Mouse (Mus musculus): ENCODE data around the gene Gm17657. TPM values are rescaled to one million over a fixed set of nuclear protein-coding genes. Genes with fewer than 3 reads are reported as not detected.
A peak's percentile ranks its signal among the peaks of the same experiment; 100 is the strongest.

Gm17657 gene
- polyA plus RNA-seq, 1 experiment from 2014 or later, result not detected

- H3K4me1 ChIP-seq, result peaks cover 32% of the 10 kb centered on the region
- ATAC-seq (replicated peaks; ENCODE audit: low FRiP score), result no peak; the same call in none of the 2 replicates
- under 1% methylated on average over 78 of the region's 99 CpGs for WGBS
Observed at GRCm38 (mm10) chr17:29490713-29491581, 58.5 kb downstream of the Gm17657 start, which contains the start of gene Pim1. Gene Pim1 (plus strand): TSS chr17:29490753.

GRCm38 (mm10) chr17:29489971-29490712 is 59.3 kb downstream of the Gm17657 start:
- WGBS, result under 1% methylated on average over 54 of the region's 68 CpGs
- H3K4me1 ChIP-seq, result peaks cover 32% of the 10 kb centered on the region

More at GRCm38 (mm10) chr17:29490713-29491581, 58.5 kb downstream of the Gm17657 start, which contains the start of gene Pim1:
- no peaks in the 10 kb centered on the region for H3K9me3 ChIP-seq (replicated peaks)
- no peaks in the 10 kb centered on the region for H3K27me3 ChIP-seq
- H3K4me2 ChIP-seq, result peak within 1 kb of the TSS; percentile 91
- peak within 1 kb of the TSS; percentile 70 for H3K4me3 ChIP-seq (replicated peaks)
- peak within 1 kb of the TSS; percentile 80 for H3K9ac ChIP-seq
- peaks cover 16% of the 10 kb centered on the region for H3K36me3 ChIP-seq
- H3K27ac ChIP-seq, result peak within 1 kb of the TSS; percentile 94

GRCm38 (mm10) chr17:29488978-29489970 is 60.2 kb downstream of the Gm17657 start:
- peak overlapping the region; percentile 70 for H3K4me3 ChIP-seq (replicated peaks)
- H3K27me3 ChIP-seq, result no peaks in the 10 kb centered on the region
- 6% methylated on average over 30 of the region's 30 CpGs for WGBS
- peak overlapping the region; percentile 94 for H3K27ac ChIP-seq
- no peaks in the 10 kb centered on the region for H3K9me3 ChIP-seq (replicated peaks)
- H3K4me2 ChIP-seq, result peak overlapping the region; percentile 91
- peaks cover 8% of the 10 kb centered on the region; the same call in 1 of the 2 replicates for H3K36me3 ChIP-seq
- peaks cover 26% of the 10 kb centered on the region for H3K4me1 ChIP-seq
- peak overlapping the region; percentile 64 for H3K9ac ChIP-seq
- ATAC-seq (replicated peaks; ENCODE audit: low FRiP score), result 0 out of 2 replicates have a peak, but pooled peaks have one; percentile 1

More at GRCm38 (mm10) chr17:29489971-29490712, 59.3 kb downstream of the Gm17657 start:
- H3K27me3 ChIP-seq, result no peaks in the 10 kb centered on the region
- H3K9ac ChIP-seq, result peak overlapping the region; percentile 64
- peak overlapping the region; percentile 91 for H3K4me2 ChIP-seq
- ATAC-seq (replicated peaks; ENCODE audit: low FRiP score), result peak; percentile 94
- H3K27ac ChIP-seq, result peak overlapping the region; percentile 94
- H3K4me3 ChIP-seq (replicated peaks), result peak overlapping the region; percentile 70
- H3K9me3 ChIP-seq (replicated peaks), result no peaks in the 10 kb centered on the region
- peaks cover 14% of the 10 kb centered on the region for H3K36me3 ChIP-seq

GRCm38 (mm10) chr17:29488257-29488977 is 61.0 kb downstream of the Gm17657 start:
- Histone ChIP-seq H3K27ac (0 out of 2 replicates have a peak overlapping the region, but pooled peaks have one; percentile 94), H3K27me3 (no peaks in the 10 kb centered on the region), H3K4me2 (peak overlapping the region; percentile 91; the same call in 1 of the 2 replicates), H3K9ac (no peak overlapping the region), H3K9me3 (replicated peaks) (no peaks in the 10 kb centered on the region), H3K4me1 (peaks cover 21% of the 10 kb centered on the region), H3K4me3 (replicated peaks) (no peak overlapping the region), H3K36me3 (no peaks in the 10 kb centered on the region)
- ATAC-seq (replicated peaks; ENCODE audit: low FRiP score), result no peak
- WGBS, result 88% methylated on average over 8 of the region's 8 CpGs

- ATAC-seq (replicated peaks; ENCODE audit: low FRiP score), result no peak
- Histone ChIP-seq H3K36me3 (no peaks in the 10 kb centered on the region), H3K27me3 (no peaks in the 10 kb centered on the region), H3K4me2 (no peak overlapping the region), H3K4me1 (peaks cover 16% of the 10 kb centered on the region), H3K9me3 (replicated peaks) (no peaks in the 10 kb centered on the region; the same call in 1 of the 2 replicates), H3K9ac (no peak overlapping the region), H3K4me3 (replicated peaks) (no peak overlapping the region), H3K27ac (no peak overlapping the region)
- 71% methylated on average over 3 of the region's 3 CpGs for WGBS
Observed at GRCm38 (mm10) chr17:29485336-29486233, 63.9 kb downstream of the Gm17657 start.

- ATAC-seq (replicated peaks; ENCODE audit: low FRiP score), result no peak
- Histone ChIP-seq H3K4me3 (replicated peaks) (no peak overlapping the region), H3K9ac (no peak overlapping the region), H3K9me3 (replicated peaks) (no peaks in the 10 kb centered on the region; the same call in 1 of the 2 replicates), H3K36me3 (no peaks in the 10 kb centered on the region), H3K27me3 (no peaks in the 10 kb centered on the region), H3K4me1 (peaks cover 11% of the 10 kb centered on the region; the same call in 1 of the 2 replicates), H3K4me2 (no peak overlapping the region), H3K27ac (no peak overlapping the region)
- WGBS, result 91% methylated on average over 2 of the region's 2 CpGs
Observed at GRCm38 (mm10) chr17:29484431-29484830, 65.0 kb downstream of the Gm17657 start.

GRCm38 (mm10) chr17:29483282-29483681 is 66.2 kb downstream of the Gm17657 start:
- H3K27me3 ChIP-seq, result no peaks in the 10 kb centered on the region
- no peak overlapping the region for H3K4me2 ChIP-seq
- no peaks in the 10 kb centered on the region; the same call in 1 of the 2 replicates for H3K9me3 ChIP-seq (replicated peaks)
- H3K4me1 ChIP-seq, result no peaks in the 10 kb centered on the region
- H3K9ac ChIP-seq, result no peak overlapping the region
- WGBS, result 98% methylated on average over 2 of the region's 2 CpGs
- ATAC-seq (replicated peaks; ENCODE audit: low FRiP score), result no peak
- H3K4me3 ChIP-seq (replicated peaks), result no peak overlapping the region
- no peaks in the 10 kb centered on the region for H3K36me3 ChIP-seq
- H3K27ac ChIP-seq, result no peak overlapping the region

GRCm38 (mm10) chr17:29482632-29483031 is 66.8 kb downstream of the Gm17657 start:
- H3K9me3 ChIP-seq (replicated peaks), result no peaks in the 10 kb centered on the region; the same call in 1 of the 2 replicates
- no peaks in the 10 kb centered on the region for H3K27me3 ChIP-seq
- no peak overlapping the region for H3K9ac ChIP-seq
- WGBS, result 95% methylated on average over 7 of the region's 7 CpGs
- H3K36me3 ChIP-seq, result no peaks in the 10 kb centered on the region
- no peak overlapping the region for H3K27ac ChIP-seq
- no peak overlapping the region for H3K4me2 ChIP-seq
- H3K4me3 ChIP-seq (replicated peaks), result no peak overlapping the region
- H3K4me1 ChIP-seq, result no peaks in the 10 kb centered on the region
- no peak for ATAC-seq (replicated peaks; ENCODE audit: low FRiP score)

GRCm38 (mm10) chr17:29480256-29480655 is 69.2 kb downstream of the Gm17657 start:
- H3K4me1 ChIP-seq, result no peaks in the 10 kb centered on the region
- no peak for ATAC-seq (replicated peaks; ENCODE audit: low FRiP score)
- H3K36me3 ChIP-seq, result no peaks in the 10 kb centered on the region
- H3K9me3 ChIP-seq (replicated peaks), result no peaks in the 10 kb centered on the region; the same call in 1 of the 2 replicates
- H3K4me2 ChIP-seq, result no peak overlapping the region
- H3K9ac ChIP-seq, result no peak overlapping the region
- no peak overlapping the region for H3K4me3 ChIP-seq (replicated peaks)
- H3K27ac ChIP-seq, result no peak overlapping the region
- H3K27me3 ChIP-seq, result no peaks in the 10 kb centered on the region
- 84% methylated on average over 2 of the region's 2 CpGs for WGBS

- no peak overlapping the region for H3K27ac ChIP-seq
- H3K9ac ChIP-seq, result no peak overlapping the region
- H3K36me3 ChIP-seq, result no peaks in the 10 kb centered on the region
- no peaks in the 10 kb centered on the region for H3K27me3 ChIP-seq
- H3K4me1 ChIP-seq, result no peaks in the 10 kb centered on the region
- H3K9me3 ChIP-seq (replicated peaks), result no peaks in the 10 kb centered on the region; the same call in 1 of the 2 replicates
- no peak overlapping the region for H3K4me3 ChIP-seq (replicated peaks)
- 83% methylated on average over 4 of the region's 4 CpGs for WGBS
- ATAC-seq (replicated peaks; ENCODE audit: low FRiP score), result no peak
- no peak overlapping the region for H3K4me2 ChIP-seq
Observed at GRCm38 (mm10) chr17:29478271-29478670, 71.2 kb downstream of the Gm17657 start.

All from kidney, embryonic 15.5 days (tissue).